Mouse (Mus musculus) CH12F3 (cell line): ENCODE measurements around the gene Olfr263.
"Not testable (repeated sequence)": the region's sequence is repeated elsewhere in the genome, so short reads cannot be mapped to it uniquely, and the experiment has no call there.

Experiments
- in situ Hi-C: fragments of 300-500 bp; cut with MboI; formaldehyde crosslinking; loops from 2 replicates; pipeline ENCODE4 v1.14.3; 2020; ENCODE audit warnings: low sequenced_read_pairs

Olfr263 gene

DNA sequence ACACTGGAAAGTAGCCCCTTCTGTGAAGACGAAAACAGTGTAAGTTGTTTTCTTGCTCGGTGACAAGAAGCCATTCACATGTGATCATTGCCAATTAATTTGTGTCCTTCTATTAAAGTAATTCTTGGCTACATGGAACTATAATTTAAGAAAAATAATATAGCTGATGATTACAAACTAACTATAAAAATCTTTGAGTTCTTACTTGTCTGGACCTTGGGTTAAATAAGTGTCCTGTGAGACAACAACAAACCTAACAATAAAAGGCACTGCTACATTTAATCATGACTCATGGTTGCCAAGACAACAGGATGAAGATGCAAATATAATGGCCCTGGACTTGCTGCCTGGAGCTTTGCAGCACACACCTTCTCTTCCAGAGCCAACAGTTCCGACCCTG is at the start of gene Olfr263:
Gene Olfr263, plus strand, starts transcription at position 301 of the 400 bp plus-strand sequence.
- in situ Hi-C loops = not testable (repeated sequence)

- in situ Hi-C loops = no loop called here
Measured at GRCm38 (mm10) chr13:21082686-21083085, 46.8 kb upstream of the Olfr263 start.

GRCm38 (mm10) chr13:21109759-21110158 is 19.7 kb upstream of the Olfr263 start:
- in situ Hi-C loops = no loop called here

DNA sequence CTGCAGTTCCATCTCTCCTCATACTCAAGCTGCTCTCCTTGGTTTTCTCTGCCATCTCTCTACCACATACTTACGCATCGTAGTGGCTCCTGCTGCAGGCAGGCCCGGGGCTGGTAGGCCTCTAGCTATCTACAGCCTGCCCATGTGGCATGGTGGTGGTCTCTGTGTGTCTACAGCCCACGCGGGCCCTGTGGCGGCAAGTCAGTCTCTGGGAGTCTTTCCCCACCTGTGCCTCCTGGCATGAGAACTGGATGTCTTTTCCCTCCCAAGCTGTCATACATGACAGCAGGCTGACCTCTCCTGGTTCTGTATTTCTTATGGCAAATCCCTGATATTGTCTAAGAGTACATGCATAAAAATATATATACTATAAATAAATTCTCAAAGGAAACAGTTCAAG is 19.0 kb upstream of the Olfr263 start:
- in situ Hi-C loops = no loop called here

DNA sequence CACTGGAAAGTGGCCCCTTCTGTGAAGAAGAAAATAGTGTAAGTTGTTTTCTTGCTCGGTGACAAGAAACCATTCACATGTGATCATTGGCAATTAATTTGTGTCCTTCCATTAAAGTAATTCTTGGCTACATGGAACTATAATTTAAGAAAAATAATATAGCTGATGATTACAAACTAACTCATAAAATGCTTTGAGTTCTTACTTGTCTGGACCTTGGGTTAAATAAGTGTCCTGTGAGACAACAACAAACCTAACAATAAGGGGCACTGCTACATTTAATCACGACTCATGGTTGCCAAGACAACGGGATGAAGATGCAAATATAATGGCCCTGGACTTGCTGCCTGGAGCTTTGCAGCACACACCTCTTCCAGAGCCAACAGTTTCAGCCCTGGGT is 18.3 kb upstream of the Olfr263 start, which contains the start of gene Olfr1369-ps1:
Gene Olfr1369-ps1, plus strand, starts transcription at position 301 of the 400 bp plus-strand sequence.
- in situ Hi-C loops = not testable (repeated sequence)

DNA sequence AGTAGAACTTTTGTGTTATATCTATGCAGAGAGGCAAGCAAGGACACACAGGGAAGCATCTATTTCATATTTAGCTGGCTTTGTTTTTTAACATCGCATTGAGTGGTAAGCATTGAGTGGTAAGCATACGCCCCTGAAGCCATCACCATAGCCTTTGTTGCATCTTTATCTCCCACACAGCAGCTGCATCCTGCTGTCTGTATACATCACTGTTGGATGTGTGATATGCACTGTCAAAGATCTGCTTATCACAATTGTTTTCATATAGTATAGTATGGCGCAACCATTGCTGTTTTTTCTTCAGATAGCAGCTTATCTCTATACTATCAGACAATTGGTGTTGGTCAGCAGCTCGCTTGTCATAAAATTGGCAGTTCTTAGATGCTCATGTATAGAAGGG is 15.3 kb upstream of the Olfr263 start:
- in situ Hi-C loops = no loop called here

DNA sequence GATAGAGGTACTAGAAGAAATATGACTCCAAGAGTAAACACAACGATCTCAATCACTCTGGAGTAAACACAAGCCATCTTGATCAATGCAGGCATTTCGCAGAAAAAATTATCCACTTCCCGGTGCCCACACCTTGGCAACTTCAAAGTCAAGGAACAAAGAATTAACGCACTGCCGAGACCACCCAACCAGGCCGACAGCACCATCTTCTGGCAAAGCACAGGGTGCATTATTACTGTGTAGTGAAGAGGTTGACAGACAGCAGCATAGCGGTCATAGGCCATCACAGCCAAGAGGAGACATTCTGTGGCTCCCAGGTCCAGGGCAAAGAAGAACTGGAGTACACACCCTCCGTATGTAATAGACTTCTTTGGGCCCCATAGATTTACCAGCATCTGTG is 13.0 kb downstream of the Olfr263 start:
- in situ Hi-C loops = no loop called here

- in situ Hi-C loops = no loop called here
Measured at GRCm38 (mm10) chr13:21145767-21146166, 16.3 kb downstream of the Olfr263 start, which contains the start of gene Olfr1368. Gene Olfr1368 (minus strand): TSS chr13:21145867.

- in situ Hi-C loops = loop anchor here (10.0 kb wide), 1 partner anchor 851 kb away; no protein-coding TSS in a partner anchor
Measured at GRCm38 (mm10) chr13:21155888-21156287, 26.4 kb downstream of the Olfr263 start.

DNA sequence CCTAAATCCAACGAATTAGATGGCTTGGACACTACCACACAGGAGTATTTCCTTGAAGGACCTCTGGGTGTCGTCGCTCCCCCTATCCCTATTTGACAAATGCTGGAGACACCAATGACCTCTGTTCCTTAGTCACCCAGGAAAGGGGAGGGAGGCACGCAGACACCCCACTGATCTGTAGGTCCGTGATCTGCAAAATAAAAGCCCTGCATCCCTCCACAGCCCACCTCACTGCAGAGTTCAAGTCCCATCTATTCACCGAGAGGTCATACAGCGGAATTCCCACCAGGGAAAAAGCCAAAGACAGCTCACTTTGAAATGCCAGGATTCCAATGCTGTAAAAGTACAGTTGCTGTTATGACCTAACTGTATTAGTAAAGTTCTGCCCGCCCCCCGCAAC is 28.6 kb downstream of the Olfr263 start:
- in situ Hi-C loops = loop anchor here (10.0 kb wide), 1 partner anchor 853 kb away; no protein-coding TSS in a partner anchor

GRCm38 (mm10) chr13:21158785-21159474 is 29.5 kb downstream of the Olfr263 start:
- in situ Hi-C loops = loop anchor here (10.0 kb wide), 1 partner anchor 854 kb away; no protein-coding TSS in a partner anchor

GRCm38 (mm10) chr13:21159475-21159819 is 30.0 kb downstream of the Olfr263 start:
- in situ Hi-C loops = loop anchor here (10.0 kb wide), 1 partner anchor 855 kb away; no protein-coding TSS in a partner anchor

DNA sequence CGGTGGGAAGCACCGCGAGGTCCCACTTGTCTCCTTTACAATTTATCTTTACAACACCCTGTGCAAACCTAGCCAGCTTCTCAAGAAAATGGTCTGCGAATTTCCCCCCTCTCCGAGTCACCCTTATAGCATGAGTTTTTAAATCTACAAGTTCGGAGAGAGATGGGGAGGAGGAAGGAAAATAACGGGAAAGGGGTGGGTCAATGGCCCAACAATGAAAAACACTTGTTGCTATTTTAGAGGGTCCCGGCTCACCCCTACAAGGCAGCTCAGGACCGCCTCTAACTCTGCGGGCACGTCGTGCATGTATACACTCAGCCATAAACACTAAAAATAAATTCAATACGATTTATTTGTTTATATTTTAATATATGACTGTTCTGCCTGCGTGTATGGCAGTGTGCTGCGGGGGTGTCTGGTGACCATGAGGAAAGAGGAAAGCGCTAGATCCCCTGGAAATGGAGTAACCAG is 30.6 kb downstream of the Olfr263 start:
- in situ Hi-C loops = no loop called here

DNA sequence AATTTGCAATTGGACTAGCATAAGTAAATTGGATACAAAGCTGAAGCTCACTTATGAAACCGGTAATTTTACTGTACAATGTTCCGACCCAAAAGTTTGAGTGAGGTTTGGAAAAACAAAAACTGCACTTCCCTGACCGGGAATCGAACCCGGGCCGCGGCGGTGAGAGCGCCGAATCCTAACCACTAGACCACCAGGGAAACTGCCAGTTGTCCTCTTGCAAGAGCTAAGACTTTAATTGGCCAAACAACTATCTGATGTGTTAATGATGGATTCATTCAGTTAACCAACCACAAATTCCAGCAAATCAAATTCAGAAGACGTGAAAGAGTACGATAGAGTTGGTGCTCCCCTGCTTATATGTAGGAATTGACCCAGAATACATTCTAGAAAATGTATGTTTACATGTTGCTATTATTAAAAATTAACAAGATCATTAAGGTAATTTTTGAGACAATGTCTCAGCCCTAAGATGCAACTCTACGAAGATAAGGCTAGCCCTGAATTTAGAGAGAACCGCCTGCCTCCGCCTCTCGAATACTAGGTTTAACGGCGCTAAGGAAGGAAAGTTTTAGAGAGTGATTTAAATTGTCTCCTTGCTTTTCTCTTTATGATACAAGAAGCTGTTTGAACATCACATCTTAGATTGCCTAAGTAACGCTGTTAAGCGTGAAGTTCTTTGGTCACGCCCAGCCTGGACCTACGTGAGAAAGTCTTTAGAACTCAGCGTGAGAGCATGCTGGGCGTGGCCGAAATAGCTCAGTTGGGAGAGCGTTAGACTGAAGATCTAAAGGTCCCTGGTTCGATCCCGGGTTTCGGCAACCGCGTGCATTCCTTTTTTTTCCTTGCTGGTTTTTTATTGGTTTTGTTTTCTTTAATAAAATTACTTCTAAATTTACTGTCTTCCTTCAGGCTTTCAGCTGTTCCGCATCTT is 31.5 kb downstream of the Olfr263 start:
- in situ Hi-C loops = no loop called here

DNA sequence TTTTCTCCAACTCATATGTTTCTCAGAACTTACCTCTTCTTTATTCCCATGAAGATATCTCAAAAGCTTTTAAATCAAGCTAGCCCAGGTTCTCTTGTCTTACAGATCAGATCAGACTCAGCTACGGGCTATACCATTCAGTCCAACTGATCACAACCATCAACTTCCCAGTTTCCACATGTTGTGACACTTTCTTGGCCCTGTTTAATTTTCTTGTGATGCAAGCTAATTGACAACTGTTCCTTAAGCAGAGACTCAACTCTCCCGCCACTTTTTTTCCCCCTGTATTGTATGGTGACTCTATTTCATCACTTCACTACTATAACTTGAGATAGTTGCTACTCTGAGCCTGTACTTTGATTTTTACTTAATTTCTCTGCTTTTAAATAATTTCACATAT is 32.2 kb downstream of the Olfr263 start:
- in situ Hi-C loops = no loop called here

DNA sequence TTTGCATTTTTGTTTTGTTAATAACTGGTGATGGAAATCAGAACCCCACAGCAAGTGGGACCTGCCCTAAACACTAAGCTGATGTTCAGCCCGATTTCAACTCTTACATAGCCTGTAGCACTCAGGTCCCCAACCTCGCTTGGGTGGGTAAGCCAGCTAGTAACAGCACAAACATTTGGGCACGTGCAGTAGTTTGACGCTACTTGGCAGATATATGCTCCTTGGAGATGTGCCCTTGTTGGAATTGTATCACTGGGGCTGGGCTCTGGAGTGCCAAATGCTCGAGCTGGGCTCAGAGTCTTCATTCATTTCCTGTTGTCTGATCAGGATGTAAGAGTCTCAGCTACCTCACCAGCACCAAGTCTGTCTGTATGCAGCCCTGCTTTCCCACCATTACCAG is 33.2 kb downstream of the Olfr263 start:
- in situ Hi-C loops = no loop called here

GRCm38 (mm10) chr13:21166936-21167909 is 37.8 kb downstream of the Olfr263 start:
- in situ Hi-C loops = no loop called here

GRCm38 (mm10) chr13:21167910-21168300 is 38.5 kb downstream of the Olfr263 start:
- in situ Hi-C loops = no loop called here

DNA sequence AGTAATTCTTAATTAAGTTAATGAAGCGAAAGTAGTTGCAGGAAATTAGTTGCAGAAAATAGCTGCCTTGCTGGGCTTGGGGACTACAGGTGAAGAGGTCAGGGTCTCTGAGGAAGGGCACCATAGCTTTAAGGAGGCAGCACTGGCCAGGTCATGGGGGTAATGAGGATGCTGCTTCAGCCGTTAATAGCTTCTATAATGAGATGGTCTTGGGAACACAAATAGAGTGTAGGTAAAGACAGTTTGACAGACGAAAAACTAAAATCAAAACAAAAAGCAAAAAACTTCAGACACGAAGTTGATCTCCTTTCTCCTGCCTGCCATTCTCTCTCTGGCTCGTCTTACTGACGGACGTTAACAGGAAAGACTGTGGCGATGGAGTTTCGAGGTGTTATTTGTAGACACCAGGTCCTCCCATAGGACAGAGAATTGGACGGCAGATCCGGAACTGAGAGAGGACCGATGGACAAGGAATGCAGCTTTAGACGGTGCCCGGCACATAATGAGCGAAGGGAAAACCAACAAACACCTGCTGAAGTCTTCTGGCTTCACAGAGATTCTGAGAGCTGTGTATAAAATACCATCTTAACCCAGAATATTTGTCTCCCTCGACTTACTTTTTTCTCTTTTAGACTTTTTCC is 39.1 kb downstream of the Olfr263 start:
- in situ Hi-C loops = no loop called here

DNA sequence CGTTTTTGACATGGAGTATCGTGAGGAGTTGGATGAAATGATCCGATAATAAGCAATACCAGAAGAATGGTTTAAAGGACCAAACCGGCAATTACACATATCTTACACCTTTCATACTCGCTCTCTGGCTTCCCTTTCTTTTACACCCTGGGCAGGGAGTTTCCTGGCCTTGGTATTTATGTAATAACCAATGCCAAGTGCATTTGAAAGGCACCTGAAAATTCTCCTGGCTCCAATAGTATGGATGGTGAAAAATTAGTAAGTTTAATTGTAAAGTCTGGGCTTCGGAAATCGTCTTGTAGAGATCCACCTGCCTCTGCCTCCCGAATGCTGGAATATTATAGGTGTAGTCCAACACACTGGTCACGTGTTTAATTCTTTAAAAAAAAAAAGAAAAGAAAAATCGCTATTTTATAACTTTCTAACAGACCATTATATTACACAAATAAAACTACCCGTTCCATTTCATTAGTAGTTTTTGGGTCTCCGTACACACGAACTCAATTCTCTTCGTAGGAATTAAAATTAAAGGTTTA is 39.8 kb downstream of the Olfr263 start:
- in situ Hi-C loops = no loop called here
